Mouse (Mus musculus) inflammation-experienced regulatory T-cells, adult 6 months (primary cell): ENCODE results near the gene Fancd2os. TPM values are rescaled to one million over a fixed set of nuclear protein-coding genes. Genes with fewer than 3 reads are reported as not detected.

Source experiments
- ATAC-seq: one replicate; pipeline ENCODE4 v1.8.0; 2017
- polyA plus RNA-seq, 3 experiments: library from polyadenylated mRNA; unstranded; fragments of 100-300 nt; shearing (Covaris generic); gene quantifications; one replicate each; pipeline ENCODE4 v1.2.1; 2017

Fancd2os gene
- not detected for polyA plus RNA-seq

DNA sequence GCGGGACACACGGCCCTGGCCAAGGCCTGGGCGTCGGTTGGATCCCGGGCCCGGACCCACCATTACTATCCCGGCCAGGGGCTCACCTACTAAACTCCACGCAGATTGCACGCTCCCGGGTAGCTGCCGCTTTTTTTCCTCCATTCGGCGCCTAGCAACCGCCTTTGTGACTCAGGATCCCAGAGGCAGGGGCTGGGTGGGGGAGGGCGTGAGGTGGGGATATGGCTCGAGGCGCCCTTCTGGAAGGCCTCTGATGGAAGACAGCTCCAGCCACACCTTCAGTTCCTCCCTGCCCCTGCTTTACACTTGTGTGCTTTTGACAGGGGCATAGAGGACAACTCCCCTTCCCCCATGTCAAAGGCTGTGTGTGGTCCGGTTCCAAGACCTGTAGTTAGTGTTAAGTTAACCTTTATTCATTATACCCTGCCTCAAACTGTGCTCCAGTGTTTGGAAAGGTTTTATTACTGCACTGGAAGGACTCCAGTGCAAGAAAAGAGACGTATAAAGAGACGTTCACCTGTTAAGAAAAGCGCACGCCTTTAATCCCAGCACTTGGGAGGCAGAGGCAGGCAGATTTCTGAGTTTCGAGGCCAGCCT, at the start of gene Fancd2os:
Gene Fancd2os (minus strand): TSS at position 173 of the 597 bp plus-strand sequence.
- ATAC-seq, result no peak

DNA sequence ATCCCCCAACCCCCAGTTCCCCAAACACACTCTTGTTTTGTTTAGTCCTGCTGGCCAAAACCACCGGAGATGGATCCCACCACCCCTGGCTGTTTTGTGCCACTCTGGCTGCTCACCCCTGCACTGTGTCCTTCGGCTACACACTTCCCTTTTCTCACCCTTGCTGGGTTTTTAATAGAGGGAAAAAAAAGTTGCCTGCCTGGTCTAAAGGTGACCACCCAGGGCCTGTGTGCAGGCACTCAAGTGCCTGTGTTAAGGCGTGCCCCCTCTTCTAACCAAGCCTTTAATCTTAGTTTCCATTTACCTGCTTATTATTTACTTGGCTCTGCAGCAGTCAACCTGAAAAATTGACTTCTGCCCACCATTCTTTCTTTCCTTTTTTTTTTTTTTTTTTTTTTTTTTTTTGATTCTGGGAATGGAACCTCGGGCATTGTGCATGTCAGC, 49.7 kb upstream of the Fancd2os start:
- no peak for ATAC-seq

DNA sequence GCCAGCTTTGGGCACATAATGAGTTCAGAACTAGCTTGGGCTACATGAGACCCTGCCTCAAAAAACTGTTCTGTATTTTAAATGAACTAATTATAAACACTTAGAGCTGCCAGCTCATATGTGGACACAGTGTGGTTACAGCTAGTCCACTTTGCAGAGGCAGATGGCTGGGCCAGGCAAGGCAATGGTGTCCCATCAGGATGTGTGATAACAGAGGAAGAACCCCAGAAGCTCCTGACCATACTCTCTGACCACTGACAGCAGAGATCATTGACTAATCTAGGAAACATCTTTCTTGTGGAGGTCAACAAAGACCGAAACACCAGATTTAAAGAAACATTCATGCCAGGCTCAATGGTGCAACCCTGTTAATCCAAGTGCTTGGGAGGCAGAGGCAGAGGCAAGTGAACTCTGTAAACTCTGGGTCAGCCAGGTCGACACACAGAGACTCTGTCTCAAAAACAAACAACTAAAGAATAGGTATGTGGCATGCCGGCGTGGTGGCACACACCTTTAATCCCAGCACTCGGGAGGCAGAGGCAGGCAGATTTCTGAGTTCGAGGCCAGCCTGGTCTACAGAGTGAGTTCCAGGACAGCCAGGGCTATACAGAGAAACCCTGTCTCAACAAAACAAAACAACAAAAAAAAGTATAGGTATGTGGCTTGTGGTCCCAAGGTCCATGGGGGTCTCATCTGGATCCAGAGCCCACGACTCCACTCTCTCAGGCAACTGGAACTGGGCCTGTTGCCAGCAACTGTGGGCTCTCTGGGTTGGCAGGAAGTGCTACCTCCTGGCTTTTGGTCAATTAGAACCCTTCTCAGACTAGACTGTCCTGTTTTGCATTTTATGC, 49.1 kb upstream of the Fancd2os start:
- no peak for ATAC-seq

DNA sequence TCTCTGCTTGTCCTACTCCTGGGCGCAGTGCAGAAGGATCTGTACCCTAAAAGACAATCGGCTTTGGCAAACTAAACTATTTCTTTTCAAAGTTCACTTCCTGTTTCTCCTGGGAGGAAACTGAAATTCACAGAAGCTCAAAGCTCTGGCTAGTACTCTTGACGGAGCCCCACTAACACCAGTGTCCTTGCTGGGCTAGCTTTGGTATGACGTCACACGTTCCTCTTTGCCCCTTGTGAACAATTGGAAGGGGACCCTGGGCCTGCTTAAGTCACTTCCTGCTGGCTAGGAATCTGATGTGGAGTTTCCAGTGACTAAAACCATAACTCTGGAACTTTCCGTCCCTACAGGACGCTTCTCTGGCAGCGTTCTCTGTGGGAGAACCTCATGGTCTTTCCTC, 44.3 kb upstream of the Fancd2os start:
- ATAC-seq, result peak; percentile 65

DNA sequence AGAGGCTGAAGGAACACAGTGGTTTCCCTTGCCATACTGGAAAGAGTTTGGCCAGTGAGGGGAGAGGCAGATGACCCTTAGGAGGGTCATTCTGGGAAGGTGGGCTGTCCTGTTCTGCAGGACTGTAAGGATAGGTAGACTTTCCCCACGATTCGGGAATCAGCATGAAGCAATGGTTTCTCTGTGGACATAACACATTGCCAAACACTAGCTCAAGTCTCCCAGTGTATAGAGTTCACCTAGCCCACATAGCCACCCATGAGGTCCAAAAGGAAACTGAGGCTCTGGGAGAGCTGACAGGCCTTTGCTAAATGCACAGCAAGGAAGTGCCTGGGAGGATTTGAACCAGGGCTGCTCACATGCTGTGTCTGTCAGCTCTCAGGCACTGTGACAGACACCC, 43.5 kb upstream of the Fancd2os start:
- no peak for ATAC-seq

DNA sequence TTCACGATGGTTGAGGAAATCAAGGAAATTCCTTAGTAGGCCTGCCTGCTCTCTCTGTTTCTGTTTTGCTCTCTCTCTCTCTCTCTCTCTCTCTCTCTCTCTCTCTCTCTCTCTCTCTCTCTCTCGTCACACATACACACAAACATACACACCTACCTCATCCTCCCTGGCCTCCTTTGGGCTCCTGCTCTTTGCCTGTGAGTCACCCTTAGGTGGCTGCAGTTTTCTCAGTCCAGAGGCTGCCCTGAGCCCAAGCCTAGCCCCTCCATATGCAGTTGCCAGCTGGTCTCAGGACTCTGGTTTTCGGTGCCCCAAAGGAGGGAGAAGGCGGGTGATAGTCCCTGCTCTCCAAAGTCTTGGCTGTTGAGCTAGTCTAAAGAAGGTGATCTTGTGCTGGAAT, 42.5 kb upstream of the Fancd2os start:
- no peak for ATAC-seq

DNA sequence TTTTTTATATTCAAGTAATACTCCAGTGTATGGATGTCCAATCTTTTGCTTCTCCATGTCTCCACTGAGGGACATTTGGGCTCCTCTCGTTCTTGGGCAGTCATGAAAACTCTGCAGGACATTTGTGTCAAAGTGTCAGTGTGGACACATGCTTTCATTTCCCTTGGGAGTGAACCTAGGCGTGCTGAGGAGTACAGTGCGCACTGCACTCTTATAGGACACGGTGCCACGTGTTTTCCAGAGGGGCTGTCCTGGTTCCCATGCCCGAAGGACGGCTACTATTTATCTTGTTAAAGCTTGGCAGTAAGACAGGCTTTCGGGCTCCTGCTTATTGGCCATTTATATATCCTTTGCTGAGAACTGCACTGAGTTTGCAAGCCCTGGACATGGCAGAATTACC, 42.1 kb upstream of the Fancd2os start:
- ATAC-seq, result no peak

DNA sequence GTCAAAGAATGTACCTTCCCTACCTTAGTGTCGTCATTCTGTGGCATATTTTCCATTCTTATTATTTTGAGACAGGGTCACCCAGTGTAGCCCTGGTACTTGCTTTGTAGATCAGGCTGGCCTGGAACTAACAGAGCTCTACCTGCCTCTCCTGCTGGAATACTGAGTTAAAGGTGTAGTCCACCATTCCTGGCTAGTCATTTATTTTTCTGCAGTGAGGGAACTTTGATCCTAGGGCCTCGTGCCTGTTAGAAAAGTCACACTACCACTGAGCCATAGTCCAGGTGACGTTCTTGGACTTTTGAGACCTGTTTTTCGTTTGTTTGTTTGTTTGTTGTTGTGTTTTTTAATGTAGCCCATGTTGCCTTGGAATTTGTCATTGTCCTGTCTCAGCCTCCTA, 38.7 kb upstream of the Fancd2os start:
- ATAC-seq, result no peak

DNA sequence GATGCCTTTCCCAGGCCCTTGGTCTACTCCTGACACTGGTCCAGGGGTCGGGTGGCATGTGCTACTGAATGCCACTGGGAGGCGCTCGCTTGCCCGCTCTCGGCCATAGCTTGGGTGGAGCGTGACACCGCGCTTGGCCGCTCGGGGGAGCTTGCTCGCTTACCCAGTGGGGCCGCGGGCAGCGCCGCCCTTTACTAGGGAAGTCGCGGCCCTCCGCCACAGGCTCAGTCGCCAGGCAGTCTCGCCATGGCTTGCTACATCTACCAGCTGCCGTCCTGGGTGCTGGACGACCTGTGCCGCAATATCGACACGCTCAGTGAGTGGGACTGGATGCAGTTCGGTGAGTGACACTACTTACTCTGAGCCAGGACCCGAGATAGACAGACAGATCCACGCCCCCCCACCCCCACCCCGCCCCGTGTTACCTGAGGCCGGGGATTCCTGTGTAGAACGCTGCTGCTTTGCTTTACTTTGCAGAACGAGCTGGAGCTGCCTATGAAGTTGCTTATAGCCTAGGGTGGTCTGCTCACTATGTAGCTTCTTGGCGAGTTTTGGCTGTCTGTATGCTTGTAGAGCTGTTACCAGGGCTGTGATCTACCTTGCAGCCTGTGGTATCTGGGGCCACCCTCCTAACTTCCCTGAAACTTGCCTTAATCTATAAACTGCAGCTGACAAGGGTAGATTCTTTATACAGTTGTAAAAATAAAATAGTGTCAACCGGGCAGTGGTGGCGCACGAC, 38.0 kb upstream of the Fancd2os start, which contains the start of gene Irak2:
Gene Irak2 (plus strand): TSS at position 166 of the 739 bp plus-strand sequence.
- ATAC-seq, result peak; percentile 98

DNA sequence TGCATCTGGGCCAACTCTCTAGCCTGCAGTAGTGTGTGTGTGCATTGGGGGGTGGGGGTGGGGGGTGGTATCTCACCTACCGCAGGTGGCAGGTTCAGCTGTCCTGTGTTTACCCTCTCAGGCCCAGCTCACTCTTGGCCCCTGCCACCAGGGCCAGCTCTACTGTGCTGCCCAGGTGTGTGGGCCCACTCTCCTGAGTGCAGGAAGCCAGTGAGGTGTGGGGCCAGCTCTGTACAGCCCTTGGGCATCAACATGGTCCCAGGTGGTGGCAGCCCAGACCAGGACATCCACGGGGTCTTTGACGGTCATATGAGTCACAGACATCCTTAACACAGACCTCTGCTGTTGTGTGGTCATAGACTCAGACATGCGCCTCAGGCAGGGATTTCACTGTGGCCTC, 32.3 kb upstream of the Fancd2os start:
- ATAC-seq, result no peak

DNA sequence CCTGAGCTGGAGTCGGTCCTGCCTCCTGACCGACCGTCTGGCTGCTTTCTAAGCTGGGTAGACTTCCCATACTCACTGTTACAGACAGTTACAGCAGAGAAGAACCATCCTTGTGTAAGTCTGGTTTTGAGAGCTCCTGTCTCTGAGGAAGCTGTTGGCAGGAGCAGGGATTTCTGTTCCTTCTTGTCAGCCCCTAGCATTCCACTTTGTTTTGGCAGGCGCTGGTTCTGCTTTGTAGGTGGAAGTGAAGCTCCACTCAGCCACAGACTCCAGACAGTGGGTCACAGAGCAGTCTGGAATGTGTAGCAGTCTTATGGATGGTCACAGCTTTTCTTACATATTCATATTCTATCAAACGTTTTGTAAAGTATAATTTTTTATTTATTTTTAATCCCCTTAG, 29.8 kb upstream of the Fancd2os start:
- ATAC-seq, result no peak

DNA sequence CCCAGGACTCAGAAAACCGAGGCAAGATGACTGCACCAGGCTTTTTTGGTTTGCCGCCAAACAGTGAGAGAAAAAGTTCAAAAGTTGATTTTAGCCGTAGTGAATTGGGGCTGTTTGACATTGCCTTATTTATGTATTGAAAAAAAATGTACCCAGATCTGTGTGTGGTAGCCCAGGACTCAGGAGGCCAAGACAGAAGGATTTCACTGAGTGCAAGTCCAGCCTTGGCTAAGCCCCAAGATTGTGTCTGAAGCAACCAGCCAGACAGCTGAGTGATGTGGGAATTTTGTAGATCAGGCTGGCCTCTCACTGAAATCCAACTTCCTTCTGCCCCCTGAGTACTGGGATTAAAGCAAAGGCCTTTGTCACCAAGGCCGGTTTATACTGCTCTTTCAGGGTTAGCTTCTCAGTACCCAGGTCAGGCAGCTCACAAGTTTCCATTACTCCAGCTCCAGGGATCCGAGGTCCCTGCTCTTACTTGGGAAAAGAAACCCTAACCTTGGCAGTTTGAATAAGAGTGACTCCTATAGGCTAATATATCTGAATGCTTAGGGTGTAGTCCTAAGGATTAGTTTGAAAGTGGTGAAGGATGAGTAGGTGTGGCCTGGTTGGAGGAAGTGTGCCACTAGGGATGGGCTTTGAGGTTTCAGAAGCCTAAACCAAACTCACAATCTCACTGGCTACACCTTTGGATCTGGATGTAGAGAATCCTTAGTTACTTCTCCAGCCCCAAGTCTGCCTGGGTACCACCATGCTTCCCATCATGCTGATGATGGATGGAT, 24.7 kb upstream of the Fancd2os start:
- ATAC-seq, result no peak

DNA sequence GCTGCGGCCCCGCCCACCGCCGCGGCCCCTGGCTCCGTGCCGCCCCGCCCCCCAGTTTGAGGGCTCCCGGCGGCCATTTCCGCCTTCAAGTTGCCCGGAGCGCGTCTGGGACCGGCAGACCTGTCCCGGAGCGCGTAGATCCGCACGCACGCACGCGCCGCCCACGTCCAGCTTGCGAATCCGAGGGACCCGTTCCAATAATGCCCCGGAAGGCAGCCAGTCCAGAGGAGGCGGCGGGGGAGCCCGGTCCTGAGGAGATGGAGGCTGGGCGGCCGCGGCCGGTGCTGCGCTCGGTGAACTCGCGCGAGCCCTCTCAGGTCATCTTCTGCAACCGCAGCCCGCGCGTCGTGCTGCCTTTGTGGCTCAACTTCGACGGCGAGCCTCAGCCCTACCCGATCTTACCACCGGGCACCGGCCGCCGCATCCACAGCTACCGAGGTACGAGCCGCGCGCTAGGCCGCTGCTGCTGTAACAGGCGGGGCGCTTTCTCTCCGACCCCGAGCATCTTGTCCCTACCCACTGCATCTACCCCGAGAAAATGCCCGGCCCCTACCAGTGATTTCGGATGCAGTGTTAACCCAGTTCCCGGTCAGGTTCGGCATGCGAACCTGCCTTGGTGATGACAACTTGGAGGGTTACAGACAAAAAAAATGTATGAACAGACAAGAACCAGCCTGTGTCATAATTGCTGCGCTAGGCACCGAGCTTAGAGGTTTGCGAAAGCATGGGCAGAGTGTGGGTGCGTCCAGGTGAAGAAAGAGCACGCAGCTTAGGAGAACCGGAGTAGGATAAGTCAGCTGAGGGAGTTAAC, 23.6 kb upstream of the Fancd2os start, which contains the start of gene Vhl:
Gene Vhl (plus strand): TSS at position 19 of the 811 bp plus-strand sequence.
- peak; percentile 81 for ATAC-seq

DNA sequence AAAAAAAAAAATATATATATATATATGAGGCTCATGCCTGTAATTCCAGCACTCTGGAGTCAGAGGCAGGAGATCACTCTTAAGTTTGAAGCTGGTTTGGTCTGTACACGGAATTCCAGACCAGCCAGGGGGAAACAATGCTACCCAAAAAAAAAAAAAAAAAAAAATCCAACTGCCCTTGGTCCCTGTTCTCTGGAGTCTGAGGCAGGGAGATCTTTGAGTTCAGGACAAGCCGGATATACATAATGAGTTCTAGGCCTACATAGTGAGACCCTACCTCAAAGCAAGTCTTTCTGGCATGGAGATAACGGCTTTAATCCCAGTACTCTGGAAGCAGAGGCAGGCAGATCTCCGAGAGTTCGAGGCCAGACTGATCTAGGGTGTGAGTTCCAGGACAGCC, 22.9 kb upstream of the Fancd2os start:
- ATAC-seq, result peak; percentile 16

DNA sequence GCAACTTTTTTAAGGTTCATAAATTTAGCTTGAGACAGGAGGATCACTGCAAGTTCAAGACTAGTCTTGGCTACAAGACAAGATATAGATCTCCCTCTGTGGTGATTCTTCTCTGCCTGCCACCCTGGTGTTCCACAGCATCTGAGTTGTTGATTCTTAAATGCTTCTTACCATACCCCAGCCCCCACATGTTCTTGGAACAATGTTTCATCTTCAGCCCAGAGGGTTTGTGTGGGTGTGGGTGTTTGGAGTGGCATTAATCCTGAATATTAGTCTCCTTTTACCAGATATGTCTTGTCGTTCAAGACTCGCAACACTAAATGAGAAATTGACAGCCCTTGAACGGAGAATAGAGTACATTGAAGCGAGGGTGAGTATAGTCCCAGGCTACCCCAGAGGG, 15.0 kb upstream of the Fancd2os start:
- ATAC-seq, result no peak

DNA sequence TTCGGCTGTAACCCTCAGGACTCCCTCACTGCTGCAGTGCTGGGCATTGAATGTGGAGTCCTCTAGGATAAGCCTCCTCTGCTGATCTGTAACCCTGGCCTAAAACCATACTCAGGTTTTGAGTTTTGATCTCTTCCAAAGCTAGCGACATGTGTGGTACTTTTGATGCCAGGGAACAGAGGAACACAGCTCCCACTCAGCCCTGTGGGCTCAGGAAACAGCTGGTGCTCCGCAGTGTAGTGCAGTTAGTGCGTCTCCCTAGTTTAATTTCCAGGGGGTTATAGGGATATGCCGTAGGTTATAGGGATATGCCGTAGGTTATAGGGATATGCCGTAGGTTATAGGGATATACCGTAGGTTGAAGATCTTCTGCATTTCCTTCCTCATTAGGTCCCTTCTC, 14.5 kb upstream of the Fancd2os start:
- no peak for ATAC-seq

DNA sequence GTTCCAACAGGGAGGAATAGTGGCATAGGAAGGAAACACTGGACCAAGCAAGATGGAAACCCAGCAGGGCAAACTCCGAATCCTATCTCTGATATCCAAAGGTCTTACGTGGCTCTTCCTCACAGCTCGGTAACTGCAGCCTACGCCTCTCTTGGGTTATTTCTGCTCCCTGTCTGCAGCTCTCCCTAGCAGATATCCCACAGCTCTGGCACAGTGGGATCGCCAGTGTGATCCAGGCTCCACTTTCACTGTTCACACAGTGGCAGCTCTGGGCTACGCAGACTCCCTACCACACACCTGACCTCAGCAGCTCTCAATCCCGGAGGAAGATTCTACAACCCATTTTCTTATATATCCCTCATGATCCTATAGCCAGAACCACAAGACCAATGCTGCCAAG, 13.6 kb upstream of the Fancd2os start:
- no peak for ATAC-seq

DNA sequence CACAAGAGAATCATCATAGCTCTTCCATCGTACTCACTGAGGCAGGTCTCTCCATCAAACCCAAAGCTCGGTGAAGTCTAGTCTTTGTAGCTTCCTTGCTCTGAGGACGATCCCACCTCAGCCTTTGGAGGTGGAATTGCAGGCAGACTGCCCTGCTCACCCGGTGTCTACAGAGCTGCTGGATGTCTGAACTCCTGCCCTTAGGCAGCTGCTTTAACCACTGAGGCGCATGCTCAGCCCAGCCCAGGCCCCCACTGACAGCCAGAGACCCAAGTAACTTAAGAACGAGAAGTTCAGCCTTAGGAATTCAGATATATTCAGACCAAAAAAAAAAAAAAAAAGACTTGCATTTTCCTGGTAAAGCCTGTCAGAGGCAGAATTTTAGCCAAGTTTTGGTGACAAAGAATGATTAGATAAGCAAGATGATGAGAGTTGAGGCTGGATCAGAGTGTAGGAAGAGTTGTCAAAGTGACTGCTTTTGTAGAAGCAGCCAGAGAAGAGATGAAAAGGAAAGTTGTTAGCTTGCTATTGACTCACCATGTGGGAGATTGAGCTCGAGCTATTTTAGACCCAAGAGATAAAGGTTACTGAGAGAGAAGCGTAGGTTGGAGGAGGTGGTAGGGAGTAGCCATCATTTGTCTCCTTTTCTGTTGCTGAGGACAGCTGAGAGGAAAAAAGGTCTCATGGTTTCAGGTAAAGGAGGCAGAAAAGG, 11.9 kb upstream of the Fancd2os start:
- ATAC-seq, result peak; percentile 50

DNA sequence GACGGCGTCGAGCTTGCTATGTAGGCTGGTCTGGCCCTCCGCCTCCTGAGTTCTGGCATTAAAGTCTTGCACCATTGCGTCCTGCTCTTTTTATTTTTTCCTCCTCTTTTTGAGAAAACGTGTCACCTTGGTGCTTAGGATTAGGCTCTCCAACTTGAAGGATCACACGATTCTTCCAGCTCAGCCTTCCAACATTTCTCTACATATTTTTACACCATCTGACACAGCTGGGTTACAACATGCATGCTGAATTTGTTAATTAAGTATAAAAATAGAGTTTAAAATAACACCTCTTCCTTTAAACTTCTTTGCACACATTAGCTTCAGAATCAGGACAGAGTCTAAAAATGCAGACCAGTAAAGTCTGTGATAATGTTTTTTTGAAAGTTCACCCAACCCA, 8.8 kb upstream of the Fancd2os start:
- ATAC-seq, result no peak

DNA sequence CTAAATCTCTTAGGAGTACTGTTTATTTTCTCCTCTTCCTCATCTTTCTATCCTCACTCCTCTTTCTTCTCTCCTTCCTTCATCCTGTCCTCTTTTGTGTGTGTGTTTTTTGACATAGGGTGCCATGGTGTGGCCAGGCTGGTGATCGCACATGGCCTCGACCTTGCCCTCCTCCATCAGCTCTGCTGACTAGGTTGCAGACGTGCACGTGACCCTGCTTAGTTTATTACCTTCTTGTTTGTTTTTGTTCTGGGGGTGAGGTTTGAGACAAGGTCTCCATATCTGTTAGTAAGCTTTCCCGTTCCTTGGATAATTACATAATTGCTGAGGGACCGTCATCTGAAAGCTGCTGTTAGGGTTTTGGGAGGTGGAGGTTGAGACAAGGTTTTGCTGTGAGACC, 8.4 kb upstream of the Fancd2os start:
- no peak for ATAC-seq

DNA sequence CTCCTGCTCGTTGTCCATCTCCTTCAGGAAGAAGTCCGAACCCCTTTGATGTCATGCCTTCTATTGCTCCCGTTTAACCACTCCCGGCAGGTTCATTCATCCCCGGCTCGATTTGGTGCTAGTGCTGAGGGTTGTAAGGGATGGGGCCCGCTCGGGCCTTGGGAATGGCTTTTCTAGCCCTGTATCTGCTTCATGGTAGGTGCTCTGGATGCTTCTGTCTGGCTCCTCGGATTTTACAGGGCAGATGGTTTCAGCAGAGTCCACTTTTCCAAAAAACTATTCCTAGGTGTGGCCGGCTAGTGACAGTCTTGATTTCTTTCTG, 4.7 kb upstream of the Fancd2os start:
- peak; percentile 26 for ATAC-seq
